Mouse (Mus musculus): ENCODE results near the gene Fbxl22.
A peak's percentile ranks its signal among the peaks of the same experiment; 100 is the strongest.

The Fbxl22 gene

DNA sequence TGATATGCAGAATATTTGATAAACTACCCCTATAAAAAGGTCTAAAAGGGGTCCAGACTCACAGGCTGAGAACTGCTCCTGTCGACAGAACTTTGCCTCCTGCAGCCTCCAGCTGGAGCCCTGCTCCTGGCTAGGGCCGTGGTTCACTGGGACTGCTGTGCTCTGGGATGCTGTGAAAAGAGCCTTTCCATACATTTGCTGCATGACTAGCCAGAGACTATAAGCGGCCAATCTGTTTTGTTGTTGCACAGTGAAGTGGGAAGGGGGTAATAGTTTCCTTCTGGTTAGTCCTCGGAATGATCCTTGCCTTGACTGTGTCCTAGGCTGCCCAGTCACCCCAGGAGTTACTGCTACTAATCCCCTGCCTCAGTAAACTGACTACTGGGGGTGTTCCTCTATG lies 8.4 kb downstream of the Fbxl22 start:
- DNase-seq = no peak

DNA sequence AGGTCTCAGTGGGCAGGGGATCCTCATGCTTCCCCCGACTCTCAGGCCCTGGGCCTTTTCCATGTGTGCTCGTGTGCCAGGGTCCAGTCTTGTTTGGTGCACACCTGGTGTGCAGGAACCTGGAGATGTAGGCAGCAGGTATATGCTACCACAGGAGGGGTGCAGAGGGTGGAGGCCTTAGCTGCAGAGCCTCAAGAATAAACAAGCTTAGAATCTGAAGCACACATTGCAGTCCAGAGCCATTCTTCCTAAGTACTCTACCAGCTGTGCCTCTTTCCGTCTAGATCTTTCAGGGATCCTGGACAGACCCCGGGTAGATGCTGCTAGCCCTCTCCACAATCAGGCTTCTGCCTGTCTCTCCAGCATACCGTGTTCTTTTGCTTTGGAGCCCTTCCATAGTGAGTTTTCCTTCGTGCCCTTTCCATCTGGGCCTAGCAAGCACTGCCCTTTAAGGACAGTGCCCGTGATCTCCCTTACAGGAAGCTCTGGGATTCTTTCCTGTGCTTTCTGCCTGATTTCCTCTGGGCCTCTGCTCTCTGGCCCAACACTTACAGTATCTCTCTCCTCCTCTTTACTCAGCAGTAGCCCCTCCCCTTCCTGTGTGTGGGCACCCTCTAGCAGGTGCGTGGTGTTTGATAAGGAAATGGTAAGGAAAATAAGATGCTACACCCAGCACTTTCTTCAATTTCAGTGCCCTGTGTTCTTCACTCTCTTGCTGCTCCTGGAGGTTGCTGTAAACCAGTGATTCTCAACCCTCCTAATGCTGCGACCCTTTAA lies 9.1 kb downstream of the Fbxl22 start:
- DNase-seq = no peak

DNA sequence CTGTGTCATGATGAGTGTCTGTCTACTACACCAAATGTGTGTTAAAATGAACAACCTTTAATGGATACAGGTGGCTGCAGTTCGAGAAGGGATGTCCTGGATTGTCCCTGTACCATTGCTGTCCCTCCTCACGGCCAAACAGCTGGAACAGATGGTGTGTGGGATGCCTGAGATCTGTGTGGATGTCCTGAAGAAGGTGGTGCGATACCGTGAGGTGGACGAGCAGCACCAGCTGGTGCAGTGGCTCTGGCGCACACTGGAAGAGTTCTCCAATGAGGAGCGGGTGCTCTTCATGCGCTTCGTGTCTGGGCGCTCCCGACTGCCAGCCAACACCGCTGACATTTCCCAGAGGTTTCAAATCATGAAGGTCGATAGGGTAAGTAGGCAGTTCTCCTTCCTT lies 9.9 kb downstream of the Fbxl22 start:
- no peak for DNase-seq

DNA sequence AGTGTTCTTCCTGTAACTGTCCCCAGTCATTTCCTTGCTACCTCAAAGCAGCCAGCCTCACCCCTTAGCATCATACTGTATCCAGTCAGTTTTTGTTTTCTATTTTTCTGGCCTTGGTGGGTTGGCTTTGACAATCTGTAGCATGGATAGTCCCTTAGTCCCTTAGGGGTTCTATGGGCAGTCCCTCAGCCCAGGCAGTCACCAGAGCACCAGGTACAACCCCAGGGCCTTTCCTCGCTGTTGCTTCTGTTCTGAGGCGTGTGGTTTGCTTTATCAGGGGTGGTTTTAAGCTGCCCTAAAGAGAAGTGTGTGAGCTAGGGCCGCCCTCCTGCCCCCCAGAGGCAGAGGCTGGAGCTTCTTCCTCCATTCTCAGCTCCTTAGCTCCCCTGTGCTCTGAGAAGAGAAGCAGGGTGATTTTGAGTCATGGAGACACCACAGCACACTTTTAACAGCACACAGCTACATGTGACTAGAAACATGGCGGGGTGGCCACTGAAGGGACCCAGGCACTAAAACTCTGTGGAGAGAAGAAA lies 10.4 kb downstream of the Fbxl22 start:
- peak in 1 of 2 experiments; percentile 35 for DNase-seq

DNA sequence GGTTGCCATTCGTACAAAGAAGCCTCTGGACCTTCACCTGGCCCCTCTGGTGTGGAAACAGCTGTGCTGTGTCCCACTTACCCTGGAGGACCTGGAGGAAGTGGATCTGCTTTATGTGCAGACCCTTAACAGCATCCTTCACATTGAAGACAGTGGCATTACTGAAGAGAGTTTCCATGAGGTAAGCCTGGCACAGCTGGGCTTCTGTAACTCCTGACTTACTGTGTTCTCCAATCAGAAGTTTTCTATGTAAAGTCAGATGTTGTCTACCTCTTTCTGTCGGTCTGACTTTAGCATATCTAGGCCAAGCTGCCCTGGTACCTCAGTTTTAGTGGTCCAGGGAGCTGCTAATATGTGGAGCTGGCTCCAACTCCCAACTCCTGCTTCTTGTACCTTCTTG lies 13.1 kb downstream of the Fbxl22 start:
- no peak for DNase-seq

DNA sequence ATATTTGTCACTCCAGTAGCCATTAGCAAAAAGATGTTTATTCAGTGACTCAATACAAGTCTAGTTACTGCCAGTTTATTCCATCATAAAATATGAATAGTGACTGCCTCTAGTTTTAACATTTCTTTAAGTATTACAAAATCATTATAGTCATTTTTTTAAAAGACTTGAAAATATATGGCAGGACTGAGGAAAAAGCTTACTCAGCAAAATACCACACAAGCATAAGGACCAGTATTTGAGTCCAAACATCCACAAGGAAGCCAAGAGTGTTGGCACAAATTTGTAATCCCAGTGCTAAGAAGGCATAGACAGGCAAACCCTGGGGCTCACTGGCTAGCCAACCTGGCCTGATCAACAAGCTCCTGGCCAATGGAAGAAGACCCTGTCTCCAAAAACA lies 20.4 kb downstream of the Fbxl22 start:
- no peak for DNase-seq

DNA sequence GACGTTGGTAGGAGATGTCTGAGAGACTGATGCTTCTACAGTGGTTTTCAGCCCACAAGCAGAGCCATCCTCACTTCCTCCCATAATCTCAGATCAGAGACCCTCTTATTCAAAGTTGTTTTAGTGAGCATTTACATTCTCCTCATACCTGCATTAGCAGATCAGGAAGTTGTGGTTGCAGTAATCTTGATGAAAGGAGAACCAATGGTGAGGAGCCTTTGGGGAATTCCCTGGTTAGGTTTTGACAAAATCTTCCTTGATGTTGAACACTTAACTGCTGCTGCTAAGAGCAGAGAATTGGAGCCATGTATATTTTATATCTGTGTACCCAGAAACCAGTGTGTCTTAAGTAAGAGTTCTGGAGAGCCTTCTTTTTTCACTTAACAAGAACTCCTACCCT lies 22.0 kb downstream of the Fbxl22 start:
- DNase-seq = peak in 1 of 2 experiments; percentile 16

DNA sequence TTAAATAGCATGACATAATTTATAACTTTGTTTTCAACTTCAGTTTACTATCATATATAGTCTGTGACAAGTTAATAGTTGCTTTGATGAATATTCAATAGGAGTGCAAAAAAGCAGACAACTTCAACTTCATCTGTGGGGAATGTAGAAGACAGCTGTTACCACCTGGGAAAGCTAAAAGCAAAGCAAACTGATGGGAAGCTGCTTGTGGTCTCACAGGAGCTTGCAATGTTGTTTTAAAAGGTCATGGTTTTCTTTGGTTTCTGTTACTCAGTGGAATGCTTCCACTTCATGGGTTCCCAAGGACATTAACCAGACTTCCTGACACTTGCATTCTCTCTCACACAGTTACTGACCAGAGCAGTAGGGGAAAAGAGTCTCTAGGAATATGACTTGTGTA lies 25.6 kb downstream of the Fbxl22 start:
- DNase-seq = no peak

DNA sequence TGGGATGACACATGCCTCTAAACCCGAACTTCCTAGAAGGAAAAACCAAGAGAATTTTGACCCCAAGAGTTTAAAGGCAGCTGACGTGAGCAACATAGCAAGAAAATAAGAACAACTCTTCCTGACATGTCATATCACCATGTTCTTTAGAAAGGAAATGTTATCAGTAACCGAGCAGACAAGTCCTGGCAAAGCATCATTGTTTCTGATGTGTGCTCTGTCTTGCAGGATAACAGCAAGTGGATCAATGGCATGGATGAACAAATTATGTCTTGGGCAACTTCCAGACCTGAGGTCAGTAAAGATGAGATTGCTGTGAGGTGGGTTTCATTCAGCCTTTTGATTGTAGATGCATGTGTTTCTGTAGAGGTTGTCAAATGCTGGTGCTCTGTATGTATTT lies 31.0 kb downstream of the Fbxl22 start:
- no peak for DNase-seq

DNA sequence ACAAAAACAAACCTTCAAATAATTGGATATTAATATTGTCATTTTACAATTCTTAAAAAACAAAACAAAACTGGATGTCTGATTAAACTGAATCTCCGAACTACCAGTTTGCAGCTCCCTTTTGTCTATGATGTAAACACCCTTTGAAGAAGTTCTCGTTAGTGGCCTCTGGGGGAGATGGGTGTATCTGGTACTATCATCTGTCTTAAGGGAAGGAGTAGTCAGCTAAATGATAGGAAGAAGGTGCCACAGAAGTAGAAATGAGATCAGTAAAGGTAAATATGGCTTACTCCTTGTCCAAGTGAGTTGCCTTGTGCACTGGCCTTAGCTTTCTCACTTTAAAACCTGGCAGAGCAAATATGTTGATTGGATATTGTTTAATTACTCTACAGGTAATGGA lies 36.6 kb downstream of the Fbxl22 start:
- no peak for DNase-seq

DNA sequence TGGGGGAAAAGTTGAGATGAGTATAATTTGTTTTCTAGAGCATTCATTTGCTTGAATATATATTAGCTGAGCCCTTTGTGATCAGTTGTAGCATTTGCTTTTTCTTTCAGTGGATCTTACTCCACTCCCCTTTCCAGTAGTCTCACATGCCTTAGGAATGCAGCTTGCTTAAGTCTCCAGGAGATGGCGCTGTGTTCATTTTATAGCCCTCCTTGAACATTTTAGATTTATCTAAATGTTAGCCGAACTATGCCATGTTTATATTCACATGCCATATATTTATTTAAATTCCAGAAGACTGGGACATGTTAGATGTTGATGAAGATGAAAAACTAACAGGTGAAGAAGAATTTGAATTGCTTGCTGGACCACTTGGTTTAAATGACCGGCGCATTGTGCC lies 49.3 kb downstream of the Fbxl22 start:
- DNase-seq = peak; percentile 49 to 56

Data from B cell, adult 2 months (primary cell).